Mouse (Mus musculus): ENCODE data around the gene Apba1. TPM values are rescaled to one million over a fixed set of nuclear protein-coding genes. Genes with fewer than 3 reads are reported as not detected.

Gene Apba1
- total RNA-seq, 1 experiment from 2014 or later, result 5.5 TPM

Other genes with a start within 250 kb of the Apba1 start
- gene 1700028P14Rik, start 106.1 kb upstream of the Apba1 start, total RNA-seq (2017), result not detected in 3 replicates
- 23.8 to 30.3 TPM (median 26.7 TPM) in 3 replicates for gene Ptar1, start 71.5 kb upstream of the Apba1 start, total RNA-seq (2017)